Mouse (Mus musculus): ENCODE data around the gene Gsdma3. TPM values are rescaled to one million over a fixed set of nuclear protein-coding genes. Genes with fewer than 3 reads are reported as not detected.
A peak's percentile ranks its signal among the peaks of the same experiment; 100 is the strongest.

The Gsdma3 gene
- total and polyA plus RNA-seq, 3 experiments: not detected

- Histone ChIP-seq H3K36me3 (ENCODE audit: control insufficient read depth in 1 of 2, insufficient read depth in 2 of 2, low read length in 2 of 2) (peaks cover 2 to 50% of the 10 kb centered on the region in 2 experiments; a peak in 3 of 4 replicates), H3K9ac (ENCODE audit: control insufficient read depth, low read depth, low read length, poor library complexity, severe bottlenecking) (peak overlapping the region; percentile 70), H3K4me3 (ENCODE audit: control insufficient read depth in 1 of 2, insufficient read depth in 1 of 2, low read depth in 2 of 2, low read length in 2 of 2) (peak overlapping the region in 1 of 2 experiments; percentile 17; a peak in 1 of 4 replicates), H3K27ac (ENCODE audit: control insufficient read depth, low read depth, low read length) (peak overlapping the region; percentile 99), H3K4me1 (ENCODE audit: control insufficient read depth in 1 of 2, insufficient read depth in 2 of 2, low read length in 2 of 2) (peaks cover 33 to 58% of the 10 kb centered on the region in 2 experiments), H3K9me3 (replicated peaks; ENCODE audit: insufficient read depth, low read length) (no peaks in the 10 kb centered on the region), H3K79me2 (ENCODE audit: control insufficient read depth, insufficient read depth, low read length, poor library complexity) (peaks cover 15% of the 10 kb centered on the region), H3K27me3 (ENCODE audit: control insufficient read depth in 1 of 2, insufficient read depth in 2 of 2, low read length in 2 of 2) (no peaks in the 10 kb centered on the region)
- TF ChIP-seq POLR2A (IDR thresholded peaks at IDR 0.05; ENCODE audit: control insufficient read depth in 1 of 2, insufficient read depth in 1 of 2, low read depth in 1 of 2, low read length in 2 of 2, poor library complexity in 1 of 2): peak in 1 of 2 experiments; percentile 38; a peak in 1 of 4 replicates
- TF ChIP-seq MYC (IDR thresholded peaks at IDR 0.05; ENCODE audit: low read depth, low read length): no peak
- peak; percentile 74 for TF ChIP-seq TCF12 (IDR thresholded peaks at IDR 0.05; ENCODE audit: low read depth, low read length)
- no peak for TF ChIP-seq ZC3H11A (IDR thresholded peaks at IDR 0.05; ENCODE audit: low read depth, low read length)
- TF ChIP-seq GATA1 (IDR thresholded peaks at IDR 0.05; ENCODE audit: low read depth, low read length): peak; percentile 84
- no peak for TF ChIP-seq KAT2A (conservative IDR thresholded peaks at IDR 0.05; ENCODE audit: low read depth, low read length)
- no peak; the same call in 1 of the 2 replicates for TF ChIP-seq CHD2 (IDR thresholded peaks at IDR 0.05; ENCODE audit: low read length)
- TF ChIP-seq MAZ (IDR thresholded peaks at IDR 0.05; ENCODE audit: low read depth, low read length): peak; percentile 47
- TF ChIP-seq ETS1 (IDR thresholded peaks at IDR 0.05; ENCODE audit: low read depth, low read length): peak; percentile 72
- no peak for TF ChIP-seq NRF1 (IDR thresholded peaks at IDR 0.05; ENCODE audit: insufficient read depth, low read depth, low read length, poor library complexity, severe bottlenecking)
- peak; percentile 87 for TF ChIP-seq BHLHE40 (IDR thresholded peaks at IDR 0.05; ENCODE audit: borderline replicate concordance, low read depth, low read length)
- peak; percentile 70 to 89 for TF ChIP-seq EP300 (IDR thresholded peaks at IDR 0.05; ENCODE audit: low read depth in 1 of 2, low read length in 2 of 2)
- 0 out of 2 replicates have a peak, but pooled peaks have one; percentile 37 for TF ChIP-seq TBP (IDR thresholded peaks at IDR 0.05; ENCODE audit: low read depth, low read length)
- TF ChIP-seq NELFE (IDR thresholded peaks at IDR 0.05; ENCODE audit: low read depth, low read length): no peak
- TF ChIP-seq MYB (IDR thresholded peaks at IDR 0.05; ENCODE audit: low read depth, low read length): no peak
- peak; percentile 21 for TF ChIP-seq SIN3A (IDR thresholded peaks at IDR 0.05; ENCODE audit: low read length)
- peak; percentile 85; the same call in 1 of the 2 replicates for TF ChIP-seq CHD1 (IDR thresholded peaks at IDR 0.05; ENCODE audit: low read depth, low read length)
- TF ChIP-seq USF1 (IDR thresholded peaks at IDR 0.05; ENCODE audit: low read depth, low read length): no peak
- TF ChIP-seq SMC3 (IDR thresholded peaks at IDR 0.05; ENCODE audit: low read depth, low read length): 0 out of 2 replicates have a peak, but pooled peaks have one; percentile 1
- no peak for TF ChIP-seq E2F4 (IDR thresholded peaks at IDR 0.05; ENCODE audit: borderline replicate concordance, low read depth, low read length)
- peak; percentile 85 for TF ChIP-seq TAL1 (IDR thresholded peaks at IDR 0.05; ENCODE audit: low read length)
- no peak for TF ChIP-seq CTCF (IDR thresholded peaks at IDR 0.05 in 2 of 3, conservative IDR thresholded peaks at IDR 0.05 in 1 of 3; ENCODE audit: control insufficient read depth in 1 of 3, insufficient read depth in 1 of 3, low read depth in 2 of 3, low read length in 3 of 3, poor library complexity in 1 of 3, severe bottlenecking in 1 of 3)
- peak; percentile 10; the same call in 1 of the 2 replicates for TF ChIP-seq MEF2A (IDR thresholded peaks at IDR 0.05; ENCODE audit: extremely low read depth, insufficient replicate concordance, low read depth, low read length, poor library complexity, severe bottlenecking)
- peak; percentile 60; the same call in 1 of the 2 replicates for TF ChIP-seq RCOR1 (IDR thresholded peaks at IDR 0.05; ENCODE audit: low read depth, low read length)
- no peak; the same call in none of the 2 replicates for TF ChIP-seq MXI1 (IDR thresholded peaks at IDR 0.05; ENCODE audit: low read depth, low read length)
- peak; percentile 63 for TF ChIP-seq POLR2AphosphoS2 (IDR thresholded peaks at IDR 0.05; ENCODE audit: low read length)
- peak; percentile 91 for DNase-seq (ENCODE audit: low read depth, low spot score)
Measured at GRCm38 (mm10) chr11:98580301-98581121, 45.6 kb upstream of the Gsdma3 start.

All from MEL (cell line).